ENCODE assay signal across 17 mouse cellular contexts in genomic region chr14:60798721-60799120, GRCm38 (mm10).
"Had no signal": no experiment of that assay in that cellular context is flagged by ENCODE, and none has a peak within 500 bp of the region (broad histone marks: within the 10 kb centered on the region; RNA-seq: fewer than 3 reads in every experiment).

No protein-coding gene starts in this region.

- H3K27ac ChIP-seq: neural tube, embryonic 12.5 days; neural tube, embryonic 13.5 days; neural tube, embryonic 15.5 days; stomach, embryonic 15.5 days; stomach, postnatal 0 days had no signal

- DNase-seq: retina, postnatal 1 day; right cerebral cortex, adult 18-20 months; right cerebral cortex, postnatal 14 days; right cerebral cortex, postnatal 25 days; right cerebral cortex, postnatal 4 days; spleen, adult 18-20 months; thymus, adult 18-20 months; thymus, adult 2 months; thymus, postnatal 14 days; thymus, postnatal 25 days; thymus, postnatal 36 days; thymus, postnatal 4 days had no signal

- H3K4me3 ChIP-seq: neural tube, embryonic 12.5 days; neural tube, embryonic 13.5 days; neural tube, embryonic 15.5 days; stomach, embryonic 15.5 days had no signal
